Mouse (Mus musculus): Measurements from ENCODE around the gene Otx2. TPM values are rescaled to one million over a fixed set of nuclear protein-coding genes. Genes with fewer than 3 reads are reported as not detected.

Otx2 gene
- not detected for total RNA-seq (2021)
- long read RNA-seq, experiment 1: 0 reads
- long read RNA-seq, experiment 2: 0 reads

DNA sequence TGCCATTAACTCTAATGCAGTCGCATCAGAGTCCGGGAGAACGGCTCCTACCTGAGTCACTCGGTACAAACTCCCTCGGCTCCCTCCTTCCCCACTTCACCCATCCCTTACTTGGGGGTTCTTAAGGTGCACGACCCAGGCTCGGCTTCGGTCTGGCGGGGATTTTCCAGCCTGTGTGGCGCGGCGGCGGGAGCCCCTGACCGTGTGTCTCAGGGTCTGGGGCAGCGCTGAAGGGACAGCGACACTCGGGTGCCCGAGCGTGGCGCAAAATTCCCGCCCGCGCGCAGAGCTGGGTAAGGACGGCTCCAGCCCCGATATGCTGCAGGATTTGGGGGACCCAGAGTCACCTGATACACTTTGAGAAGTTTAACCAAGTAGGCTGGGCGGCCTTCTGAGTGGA is at the start of gene Otx2:
TSS of gene Otx2 (minus strand) at position 279 of the 400 bp plus-strand sequence.
- DNase-seq: no peak
- intact Hi-C loops (cut with DNase I): no loop called here
- no peak for TF ChIP-seq CTCF (IDR thresholded peaks at IDR 0.05)
- H3K4me3 ChIP-seq: no peak within 1 kb of the TSS
- no peak within 1 kb of the TSS for H3K27ac ChIP-seq

DNA sequence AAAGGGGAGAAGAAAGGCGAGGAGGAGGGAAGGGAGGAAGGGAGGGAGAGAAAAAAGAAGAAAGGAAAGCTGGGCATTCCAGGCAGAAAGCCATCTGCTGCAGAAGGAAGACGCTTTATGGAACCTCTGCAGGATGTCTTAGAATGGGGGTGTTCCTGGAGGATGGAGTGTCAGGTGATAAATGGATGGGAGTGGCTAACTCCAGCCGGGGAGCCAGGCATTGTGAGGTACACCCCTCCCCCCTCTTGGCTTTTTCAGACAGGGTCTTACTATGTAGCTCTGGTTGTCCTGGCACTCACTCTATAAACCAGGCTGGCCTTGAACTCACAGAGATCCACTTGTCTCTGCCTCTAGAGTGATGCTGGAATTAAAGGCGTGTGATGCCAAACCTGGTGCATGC is 49.1 kb upstream of the Otx2 start:
- Histone ChIP-seq H3K4me3 (no peak overlapping the region), H3K27ac (no peak overlapping the region)
- no peak for TF ChIP-seq CTCF (IDR thresholded peaks at IDR 0.05)
- intact Hi-C loops (cut with DNase I): no loop called here
- DNase-seq: no peak

DNA sequence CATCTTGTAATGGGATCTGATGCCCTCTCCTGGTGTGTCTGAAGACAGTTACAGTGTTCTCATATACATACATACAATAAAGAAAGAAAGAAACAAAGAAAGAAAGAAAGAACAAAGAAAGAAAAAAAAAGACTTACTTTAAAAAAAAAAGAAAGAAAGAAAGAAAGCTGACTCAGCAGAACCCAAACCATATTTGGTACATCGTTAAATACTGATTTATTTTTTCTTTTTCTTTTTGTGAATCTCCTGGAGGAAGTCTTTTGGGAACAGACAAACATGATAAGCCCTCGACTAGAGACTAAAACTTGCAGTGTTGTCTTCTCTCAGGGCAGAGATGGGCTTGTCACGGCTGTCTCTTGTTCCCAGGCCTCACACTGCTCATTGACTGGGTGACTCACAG is 45.7 kb upstream of the Otx2 start:
- no peak for DNase-seq
- H3K4me3 ChIP-seq: no peak overlapping the region
- no peak for TF ChIP-seq CTCF (IDR thresholded peaks at IDR 0.05)
- intact Hi-C loops (cut with DNase I): no loop called here
- H3K27ac ChIP-seq: no peak overlapping the region

DNA sequence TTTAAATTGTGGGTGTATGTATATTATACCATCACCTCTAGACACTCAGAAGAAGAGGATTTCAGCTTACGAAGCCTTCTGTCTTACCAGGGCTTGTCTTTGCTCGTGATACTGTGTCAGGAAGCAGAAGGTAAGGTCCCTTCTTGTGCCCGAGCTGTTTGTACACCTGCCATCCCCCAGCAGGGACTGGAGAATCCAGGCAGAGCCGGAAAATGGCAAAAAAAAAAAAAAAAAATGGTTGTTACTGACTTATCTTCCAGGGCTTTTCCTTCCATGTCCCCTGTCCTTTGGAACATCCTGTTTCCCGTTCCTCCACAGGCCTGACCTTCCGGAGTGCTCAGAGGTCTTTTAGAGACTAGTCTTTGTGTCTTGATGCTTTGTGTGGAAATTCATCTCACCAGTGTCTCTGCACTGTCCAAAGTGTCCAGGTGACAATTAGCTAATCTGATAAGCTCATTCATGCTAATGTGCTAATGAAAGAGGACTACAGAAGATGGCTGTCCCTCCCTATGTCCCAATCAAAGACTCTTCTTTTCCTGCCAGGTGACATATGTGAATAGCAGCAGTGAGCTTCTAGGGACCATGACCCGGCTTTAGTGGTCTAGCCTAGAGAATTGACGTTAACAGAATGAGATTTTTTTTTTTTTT is 44.1 kb upstream of the Otx2 start:
- no peak for DNase-seq
- no peak overlapping the region for H3K4me3 ChIP-seq
- H3K27ac ChIP-seq: no peak overlapping the region
- no peak for TF ChIP-seq CTCF (IDR thresholded peaks at IDR 0.05)
- intact Hi-C loops (cut with DNase I): no loop called here

DNA sequence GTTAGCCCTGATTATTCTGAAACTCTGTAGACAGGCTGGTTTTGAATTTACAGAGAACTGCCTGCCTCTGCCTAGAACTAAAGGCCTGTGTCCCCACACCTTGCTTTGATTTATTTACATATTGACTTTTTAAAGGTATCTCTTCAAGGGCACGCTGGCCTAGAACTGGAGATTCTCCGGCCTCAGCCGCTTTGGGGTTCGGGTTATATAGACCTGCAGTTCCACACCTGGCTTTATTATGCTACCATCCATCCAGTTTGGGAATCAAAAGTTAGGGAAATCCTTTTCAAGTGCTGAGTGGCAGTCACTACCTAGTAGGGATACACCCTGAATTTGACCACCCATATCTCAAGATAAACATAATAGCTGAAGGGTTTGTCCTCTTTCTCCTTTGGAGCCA is 42.8 kb upstream of the Otx2 start:
- intact Hi-C loops (cut with DNase I): no loop called here
- Histone ChIP-seq H3K27ac (no peak overlapping the region), H3K4me3 (no peak overlapping the region)
- no peak for DNase-seq
- no peak for TF ChIP-seq CTCF (IDR thresholded peaks at IDR 0.05)

DNA sequence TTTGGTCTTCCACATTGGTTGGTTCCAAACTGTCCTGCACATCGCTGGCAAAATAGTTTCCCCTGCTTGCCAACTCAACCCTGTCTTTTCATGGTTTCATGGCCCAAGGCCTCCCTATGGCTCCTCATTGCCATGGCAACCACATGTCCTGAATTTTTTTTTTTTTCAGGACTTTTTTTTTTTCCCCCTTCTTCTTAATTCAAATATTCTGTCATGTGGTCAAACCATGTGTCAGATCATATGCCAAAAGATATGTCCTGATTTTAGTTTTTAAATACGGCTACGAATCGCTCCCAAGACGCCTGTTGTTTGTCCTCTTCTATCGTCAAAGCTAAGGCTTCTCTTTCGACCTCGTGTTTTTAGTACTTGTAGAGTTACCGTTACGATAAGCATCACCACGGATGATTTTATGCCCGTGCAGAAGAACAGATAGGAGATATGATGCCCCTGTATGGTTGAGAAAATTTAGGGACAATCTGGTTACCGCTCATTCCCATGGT is 37.3 kb upstream of the Otx2 start:
- intact Hi-C loops (cut with DNase I): no loop called here
- no peak for DNase-seq
- H3K4me3 ChIP-seq: no peak overlapping the region
- no peak overlapping the region for H3K27ac ChIP-seq
- no peak for TF ChIP-seq CTCF (IDR thresholded peaks at IDR 0.05)

DNA sequence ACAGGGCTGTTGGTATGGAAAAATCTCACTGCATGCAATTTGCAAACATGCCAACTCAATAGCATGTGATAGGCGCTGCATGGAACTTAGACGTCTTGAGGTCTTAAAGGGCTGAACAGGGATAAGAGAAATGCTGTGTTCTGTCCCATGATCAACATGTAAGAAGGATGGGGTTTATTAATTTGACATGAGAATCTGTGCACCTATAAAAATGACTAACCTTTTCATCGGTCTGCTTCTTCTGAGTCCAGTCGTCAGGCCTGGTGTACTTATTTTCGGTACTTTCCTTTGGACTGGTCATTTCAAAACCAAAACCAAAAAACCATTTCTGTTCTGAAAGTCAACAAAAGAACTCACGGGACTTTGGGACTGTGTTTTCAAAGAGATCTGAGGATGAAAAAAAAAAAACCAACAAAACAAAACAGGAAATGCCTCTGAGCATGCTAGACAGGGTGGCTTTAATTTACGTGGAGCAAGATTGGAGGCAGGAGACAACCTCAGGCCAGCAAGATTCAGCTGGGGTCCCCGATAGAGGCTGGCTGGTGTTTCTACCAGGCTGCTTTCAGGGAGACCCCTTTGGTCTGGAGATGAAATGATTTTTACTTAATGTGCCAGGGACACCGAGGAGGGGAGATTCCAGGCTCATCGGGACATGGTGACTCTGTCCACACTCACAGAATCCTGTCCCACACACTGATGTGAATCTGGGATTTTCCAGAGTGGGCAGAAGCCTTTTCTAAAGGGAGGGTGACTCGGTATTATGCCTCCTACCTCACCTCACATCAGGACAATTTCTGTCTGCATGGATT is 36.6 kb upstream of the Otx2 start:
- no peak overlapping the region for H3K4me3 ChIP-seq
- TF ChIP-seq CTCF (IDR thresholded peaks at IDR 0.05): no peak
- no peak overlapping the region for H3K27ac ChIP-seq
- intact Hi-C loops (cut with DNase I): no loop called here
- DNase-seq: no peak

DNA sequence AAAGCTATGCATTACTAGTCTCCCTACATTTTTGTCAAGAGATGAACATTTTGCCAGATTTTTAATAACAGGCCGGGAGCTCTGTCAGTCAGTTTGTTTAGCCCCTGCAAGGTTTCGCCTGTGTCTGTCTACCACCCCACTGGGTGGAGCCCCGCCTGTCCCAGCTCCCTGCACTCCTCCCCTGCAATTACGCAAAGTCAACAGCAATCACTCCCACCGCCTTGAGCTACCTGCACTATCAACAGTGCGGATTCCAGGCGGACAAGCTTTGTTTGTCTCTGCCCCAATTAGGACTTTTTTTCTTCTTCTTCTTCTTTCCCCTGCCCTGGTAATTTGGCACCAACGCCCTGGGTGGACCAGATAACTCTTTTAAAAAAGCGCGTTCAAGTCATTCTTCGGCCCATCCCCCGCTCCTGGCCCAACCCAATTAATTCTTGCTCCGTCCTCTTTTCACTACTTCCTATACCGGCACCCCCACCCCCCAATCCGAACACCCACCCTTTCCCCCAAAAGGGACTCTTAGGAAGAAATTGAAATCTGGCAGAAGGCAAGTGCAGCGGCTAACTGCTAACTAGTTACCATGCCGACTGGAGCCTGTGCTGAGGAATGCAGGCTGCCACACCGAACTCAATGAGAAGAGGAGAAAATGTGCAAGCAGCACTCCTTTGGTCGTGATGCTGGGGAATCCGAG is 35.9 kb upstream of the Otx2 start:
- TF ChIP-seq CTCF (IDR thresholded peaks at IDR 0.05): no peak
- no peak for DNase-seq
- Histone ChIP-seq H3K4me3 (peak overlapping the region; percentile 23), H3K27ac (no peak overlapping the region)
- intact Hi-C loops (cut with DNase I): no loop called here

DNA sequence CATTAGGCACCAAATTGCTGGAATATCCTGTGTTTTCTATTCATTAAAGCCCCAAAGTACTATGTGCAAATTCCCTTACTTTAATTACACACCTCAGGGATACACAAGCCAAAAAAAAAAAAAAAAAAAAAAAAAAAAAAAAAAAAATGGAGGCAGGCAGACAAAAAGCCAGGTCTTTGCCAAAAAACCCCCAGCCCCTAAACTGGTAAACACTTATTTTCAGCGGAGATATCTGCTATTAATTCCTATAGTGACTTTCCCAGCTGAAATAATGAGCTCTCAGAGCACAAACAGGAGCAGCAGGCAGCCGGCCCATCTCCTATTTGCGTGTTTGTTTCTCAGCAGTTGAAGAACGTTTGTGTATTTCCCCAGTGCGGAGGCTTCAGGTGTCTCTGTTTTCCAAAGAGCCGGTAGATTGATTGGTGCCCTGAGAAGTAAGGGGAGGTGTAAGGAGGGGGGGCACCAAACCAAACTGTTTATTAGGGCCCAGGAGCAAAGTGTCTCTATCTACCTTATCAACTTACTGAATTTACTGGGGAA is 34.3 kb upstream of the Otx2 start:
- DNase-seq: no peak
- intact Hi-C loops (cut with DNase I): no loop called here
- TF ChIP-seq CTCF (IDR thresholded peaks at IDR 0.05): no peak
- H3K27ac ChIP-seq: no peak overlapping the region
- H3K4me3 ChIP-seq: no peak overlapping the region

DNA sequence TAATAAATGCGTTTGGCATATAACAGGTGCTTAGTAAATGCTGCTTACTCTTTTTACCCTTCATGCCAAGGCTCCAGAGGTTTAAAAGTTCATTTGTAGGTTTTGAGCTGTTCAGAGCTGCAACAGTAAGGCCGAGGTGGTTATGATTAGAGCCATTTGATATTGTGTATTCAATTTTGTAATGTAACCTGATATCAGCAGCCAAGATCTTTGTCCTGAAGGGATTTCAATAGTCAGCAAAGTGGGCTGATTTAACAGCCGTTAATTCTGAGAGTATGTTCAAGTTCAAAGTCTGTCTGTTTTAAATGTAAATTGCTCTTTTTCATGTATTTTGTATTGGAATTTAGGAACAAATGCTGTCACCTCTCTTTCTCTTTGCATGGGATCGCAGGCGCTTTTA is 33.8 kb upstream of the Otx2 start:
- no peak overlapping the region for H3K27ac ChIP-seq
- no peak for DNase-seq
- TF ChIP-seq CTCF (IDR thresholded peaks at IDR 0.05): no peak
- intact Hi-C loops (cut with DNase I): no loop called here
- H3K4me3 ChIP-seq: no peak overlapping the region

DNA sequence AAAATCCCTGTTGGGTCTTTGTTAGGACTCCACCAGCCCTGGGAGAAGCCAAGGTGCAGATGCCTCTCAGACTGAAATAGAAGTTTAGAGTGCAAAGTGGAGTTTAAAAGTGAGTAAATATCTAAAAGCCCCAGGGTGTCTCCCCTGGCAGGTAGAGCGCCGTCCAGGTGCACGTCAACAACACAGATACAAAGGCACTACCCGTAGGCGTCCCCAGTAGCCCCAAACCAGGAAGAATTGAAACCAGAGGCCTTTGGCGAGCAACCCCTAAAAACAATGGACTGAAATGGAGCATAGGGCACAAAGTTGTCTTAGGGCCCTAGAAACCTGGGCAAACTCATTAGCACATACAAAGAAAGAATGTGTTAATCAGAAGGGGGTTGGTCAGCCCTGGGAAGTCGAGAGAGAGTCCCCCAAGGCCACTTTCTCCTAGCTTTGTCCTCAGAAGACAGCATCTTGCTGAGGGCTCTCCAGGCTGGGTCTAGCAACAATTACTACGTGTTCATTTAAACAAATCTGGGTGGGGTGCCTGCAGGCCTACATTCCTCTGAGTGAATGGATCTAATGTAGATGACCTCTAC is 27.3 kb upstream of the Otx2 start:
- no peak overlapping the region for H3K27ac ChIP-seq
- H3K4me3 ChIP-seq: no peak overlapping the region
- intact Hi-C loops (cut with DNase I): no loop called here
- no peak for TF ChIP-seq CTCF (IDR thresholded peaks at IDR 0.05)
- no peak for DNase-seq

DNA sequence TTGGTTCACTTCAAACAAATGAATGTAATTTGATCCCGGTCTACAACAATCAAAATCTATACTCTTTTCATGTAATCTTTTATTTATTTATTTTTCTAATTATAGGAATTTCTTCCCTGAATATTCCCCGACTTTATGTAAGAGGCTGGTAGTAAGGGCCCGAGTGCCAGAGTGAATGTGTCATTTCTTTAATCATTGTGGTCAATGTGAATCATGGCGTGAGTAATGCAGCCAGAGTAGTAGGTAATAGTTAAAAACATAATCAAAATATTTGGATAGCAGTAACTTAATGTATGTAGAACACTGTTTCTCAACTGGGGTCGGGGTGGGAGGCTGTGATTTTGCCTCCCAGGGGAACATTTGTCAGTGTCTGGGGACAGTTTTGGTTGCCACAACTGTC is 6.0 kb upstream of the Otx2 start:
- intact Hi-C loops (cut with DNase I): no loop called here
- DNase-seq: no peak
- no peak overlapping the region for H3K4me3 ChIP-seq
- no peak overlapping the region for H3K27ac ChIP-seq
- no peak for TF ChIP-seq CTCF (IDR thresholded peaks at IDR 0.05)

Data from gastrocnemius, adult 2 months (tissue).